Mouse (Mus musculus) bone marrow, adult 2 months (tissue): ENCODE measurements around the gene Kcnq1. TPM values are rescaled to one million over a fixed set of nuclear protein-coding genes. Genes with fewer than 3 reads are reported as not detected.
A peak's percentile ranks its signal among the peaks of the same experiment; 100 is the strongest.

Experiments used
- H3K27ac ChIP-seq: fragments of 200-500 bp; 2 replicates; pipeline ENCODE4 v1.5.1; 2012; ENCODE audit warnings: low read depth, mild to moderate bottlenecking, control low read depth, inconsistent platforms, low read length; ENCODE audit not compliant: control insufficient read depth, poor library complexity, insufficient read depth
- H3K4me1 ChIP-seq: fragments of 200-500 bp; 2 replicates; pipeline ENCODE4 v1.6.1; 2011; ENCODE audit warnings: low read length; ENCODE audit not compliant: control insufficient read depth, insufficient read depth
- H3K4me3 ChIP-seq: fragments of 200-500 bp; replicated peaks from 2 replicates; pipeline ENCODE3; 2011; ENCODE audit warnings: mild to moderate bottlenecking, low read depth, low read length, control low read depth; ENCODE audit not compliant: control insufficient read depth
- CTCF ChIP-seq: fragments of 200-500 bp; IDR thresholded peaks from 2 replicates; pipeline ENCODE4 v1.5.1; 2011; ENCODE audit warnings: low read length, control low read depth; ENCODE audit not compliant: control insufficient read depth, insufficient read depth
- POLR2A ChIP-seq: fragments of 200-500 bp; IDR thresholded peaks from 2 replicates; pipeline ENCODE4 v1.6.1; 2011; ENCODE audit warnings: low read depth, mild to moderate bottlenecking, control low read depth, low read length, borderline replicate concordance; ENCODE audit not compliant: control insufficient read depth
- WGBS: fragments of 180-500 bp; shearing (Covaris S2); methylation state at CpG from one replicate; pipeline ENCODE4 v1.1.7; 2018; 5-methylcytosine and 5-hydroxymethylcytosine counted together
- polyA plus RNA-seq: library from polyadenylated mRNA; stranded (reverse); fragments of >200 nt; gene quantifications from 2 replicates; pipeline ENCODE4 v1.2.4, GENCODE M21; 2011; ENCODE audit warnings: low replicate concordance; ENCODE audit not compliant: missing spikeins, insufficient read depth, insufficient read length

The Kcnq1 gene
- polyA plus RNA-seq, 1 experiment = 1.3 TPM

DNA sequence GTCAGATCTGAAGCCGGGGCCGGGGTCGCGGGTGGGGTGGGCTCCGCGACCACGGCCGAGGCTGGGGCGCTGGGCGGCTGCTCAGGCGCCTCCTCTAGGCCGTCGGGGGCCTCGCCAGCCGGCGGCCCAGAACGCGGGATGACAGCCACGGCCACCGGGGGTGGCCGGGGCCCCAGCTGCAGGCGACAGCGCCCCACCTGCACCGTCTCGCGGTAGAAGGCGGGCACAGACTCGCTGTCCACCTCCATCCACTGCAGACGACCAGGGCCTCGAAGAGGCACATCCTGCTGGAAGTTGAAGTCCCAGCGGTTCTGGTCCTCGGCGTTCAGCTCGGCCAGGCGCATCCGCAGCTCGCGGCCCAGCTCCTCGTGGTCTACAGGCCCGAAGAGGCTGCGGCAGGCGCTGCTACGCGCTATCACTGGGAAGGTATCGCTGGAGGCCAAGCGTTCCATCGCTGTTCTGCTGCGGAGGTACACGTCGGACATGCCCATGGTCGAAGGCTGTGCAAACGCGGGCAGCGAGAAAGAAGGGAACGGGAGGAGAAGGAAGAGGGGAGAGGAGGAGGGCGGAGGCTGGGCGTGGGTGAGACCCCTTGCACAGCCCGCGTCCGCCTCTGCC is 354.2 kb downstream of the Kcnq1 start:
- TF ChIP-seq CTCF = no peak
- TF ChIP-seq POLR2A = no peak
- H3K4me3 ChIP-seq = peak overlapping the region; percentile 66
- H3K4me1 ChIP-seq = peaks cover 2% of the 10 kb centered on the region
- WGBS = 36% methylated on average over 60 of the region's 60 CpGs
- no peak overlapping the region; the same call in 1 of the 2 replicates for H3K27ac ChIP-seq

DNA sequence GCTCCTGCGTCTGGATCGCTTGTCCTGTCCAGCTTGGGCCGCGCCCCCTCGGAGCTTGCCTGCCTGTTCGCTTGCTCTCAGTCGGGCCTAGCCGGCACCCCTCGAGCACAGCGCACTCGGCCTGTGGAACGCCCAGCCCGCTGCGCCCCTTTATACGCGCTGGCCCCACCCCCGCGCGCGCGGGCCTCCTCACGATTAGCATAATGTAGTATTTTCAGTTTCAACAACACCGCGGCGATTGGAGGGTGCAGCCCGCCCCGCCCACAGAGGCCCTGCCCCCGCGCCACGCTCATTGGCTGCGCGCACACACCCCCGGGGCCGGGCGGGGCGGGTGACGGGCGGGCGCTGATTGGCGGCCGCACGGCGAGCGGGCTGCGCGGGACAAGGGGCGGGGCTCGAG is 354.7 kb downstream of the Kcnq1 start, which contains the start of gene Cdkn1c:
Gene Cdkn1c, minus strand, starts transcription at position 177 of the 400 bp plus-strand sequence.
- 23% methylated on average over 48 of the region's 48 CpGs for WGBS
- peak within 1 kb of the TSS; percentile 66 for H3K4me3 ChIP-seq

DNA sequence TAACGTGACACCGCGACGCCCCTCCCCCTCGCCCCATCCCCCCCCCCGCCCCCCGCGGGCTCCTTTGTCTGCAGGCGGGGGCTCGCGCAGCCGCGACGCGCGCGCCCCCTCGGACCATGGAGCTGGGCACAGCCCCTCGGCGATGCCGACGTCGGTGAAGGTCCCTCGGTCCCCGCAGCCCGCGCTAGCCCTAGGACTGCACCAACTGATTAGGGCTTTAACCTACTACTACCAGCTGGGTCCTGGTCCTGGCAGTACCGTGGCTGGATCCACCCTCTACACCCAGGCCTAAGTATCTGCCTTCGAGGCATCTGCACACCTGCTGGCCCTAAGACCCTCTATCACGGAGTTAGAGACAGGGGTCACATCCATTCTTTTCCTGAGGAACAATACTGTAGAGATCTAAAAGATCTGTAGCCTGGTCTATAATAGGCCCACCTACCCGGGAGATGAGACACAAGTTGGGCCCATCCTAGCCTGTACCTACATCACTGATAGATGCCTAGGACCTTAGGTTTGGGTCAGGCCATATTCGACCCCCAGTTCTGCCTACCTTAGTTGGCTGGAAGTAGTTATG is 355.2 kb downstream of the Kcnq1 start:
- WGBS = 45% methylated on average over 31 of the region's 32 CpGs
- H3K27ac ChIP-seq = no peak overlapping the region
- TF ChIP-seq CTCF (no peak), POLR2A (no peak)
- peaks cover 2% of the 10 kb centered on the region for H3K4me1 ChIP-seq
- H3K4me3 ChIP-seq = peak overlapping the region; percentile 5

More for the DNA sequence above, 354.7 kb downstream of the Kcnq1 start, which contains the start of gene Cdkn1c:
- H3K27ac ChIP-seq = no peak within 1 kb of the TSS; the same call in 1 of the 2 replicates
- peaks cover 2% of the 10 kb centered on the region for H3K4me1 ChIP-seq
- no peak for TF ChIP-seq CTCF
- peak; percentile 49; the same call in 1 of the 2 replicates for TF ChIP-seq POLR2A

DNA sequence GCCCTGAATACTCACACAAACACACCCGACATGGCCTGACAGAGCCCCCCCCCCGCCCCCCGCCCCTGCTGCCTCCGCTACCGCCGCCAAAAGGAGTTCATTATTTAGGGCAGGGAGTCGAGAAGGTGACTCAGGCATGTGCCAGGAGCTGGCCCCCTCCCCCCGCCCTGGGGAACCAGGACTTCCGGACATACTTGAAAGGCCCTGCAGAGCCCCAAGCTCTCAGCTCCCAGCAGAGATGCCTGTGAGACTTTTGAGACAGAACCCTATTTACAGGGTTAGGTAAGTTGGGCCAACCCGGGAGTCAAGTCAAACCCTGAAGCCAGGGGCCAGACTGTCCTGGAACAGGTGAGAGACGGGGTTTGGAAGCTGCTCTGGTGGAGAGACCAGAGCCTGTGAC is 355.8 kb downstream of the Kcnq1 start:
- no peak for TF ChIP-seq CTCF
- TF ChIP-seq POLR2A = no peak
- H3K4me3 ChIP-seq = no peak overlapping the region
- H3K27ac ChIP-seq = no peak overlapping the region
- peaks cover 2% of the 10 kb centered on the region for H3K4me1 ChIP-seq
- 54% methylated on average over 11 of the region's 11 CpGs for WGBS

DNA sequence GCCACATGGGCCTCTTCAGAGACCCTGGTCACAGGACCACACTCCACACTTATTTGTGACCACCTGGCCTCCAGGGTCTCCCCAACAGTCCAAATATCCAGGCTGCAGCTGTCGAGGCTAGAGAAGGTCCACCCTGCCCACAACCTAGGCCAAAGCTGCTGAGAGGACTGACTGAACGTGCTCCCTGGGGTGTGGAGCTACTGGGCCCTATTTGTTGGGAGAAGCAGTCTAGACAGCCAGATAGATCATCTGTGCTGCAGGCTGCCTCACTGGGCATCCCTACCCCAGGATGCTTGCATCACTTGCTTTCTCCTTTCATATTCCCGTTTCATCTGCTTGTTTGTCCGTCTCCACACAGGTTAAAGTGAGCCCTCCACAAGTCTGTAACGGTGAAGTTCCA is 356.4 kb downstream of the Kcnq1 start:
- TF ChIP-seq POLR2A (no peak), CTCF (no peak)
- H3K4me3 ChIP-seq = no peak overlapping the region
- 76% methylated on average over 5 of the region's 5 CpGs for WGBS
- H3K27ac ChIP-seq = no peak overlapping the region
- peaks cover 2% of the 10 kb centered on the region for H3K4me1 ChIP-seq

DNA sequence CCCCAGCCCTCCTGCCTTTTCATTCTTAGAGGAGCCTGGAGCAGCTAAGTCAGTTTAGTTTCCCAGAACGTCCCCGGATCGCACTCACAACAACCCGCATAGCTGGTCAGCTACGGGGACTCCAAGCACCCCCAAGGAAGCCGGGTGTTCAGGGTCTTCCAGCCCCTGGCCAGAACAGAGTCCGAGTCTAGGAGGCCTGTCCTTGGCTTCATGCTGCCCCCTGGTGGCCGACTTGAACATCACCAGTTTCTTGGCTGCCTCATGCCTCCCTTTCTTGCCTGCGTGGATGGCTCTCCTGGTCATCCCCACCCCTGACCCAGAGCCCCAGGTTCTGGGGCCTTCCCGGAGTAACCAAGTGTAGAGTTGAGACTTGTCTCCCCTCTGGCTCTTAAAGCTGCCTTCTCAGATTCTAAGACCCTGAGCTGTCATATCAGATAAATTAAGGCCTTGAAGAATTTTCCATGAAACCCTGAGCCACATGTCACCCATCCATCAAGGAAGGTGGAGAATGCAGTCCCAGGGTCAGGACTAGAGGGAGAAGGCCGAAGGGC is 357.8 kb downstream of the Kcnq1 start:
- WGBS = 16% methylated on average over 11 of the region's 11 CpGs
- Histone ChIP-seq H3K4me1 (peaks cover 2% of the 10 kb centered on the region), H3K27ac (no peak overlapping the region), H3K4me3 (no peak overlapping the region)
- TF ChIP-seq POLR2A (no peak), CTCF (peak; percentile 83)

DNA sequence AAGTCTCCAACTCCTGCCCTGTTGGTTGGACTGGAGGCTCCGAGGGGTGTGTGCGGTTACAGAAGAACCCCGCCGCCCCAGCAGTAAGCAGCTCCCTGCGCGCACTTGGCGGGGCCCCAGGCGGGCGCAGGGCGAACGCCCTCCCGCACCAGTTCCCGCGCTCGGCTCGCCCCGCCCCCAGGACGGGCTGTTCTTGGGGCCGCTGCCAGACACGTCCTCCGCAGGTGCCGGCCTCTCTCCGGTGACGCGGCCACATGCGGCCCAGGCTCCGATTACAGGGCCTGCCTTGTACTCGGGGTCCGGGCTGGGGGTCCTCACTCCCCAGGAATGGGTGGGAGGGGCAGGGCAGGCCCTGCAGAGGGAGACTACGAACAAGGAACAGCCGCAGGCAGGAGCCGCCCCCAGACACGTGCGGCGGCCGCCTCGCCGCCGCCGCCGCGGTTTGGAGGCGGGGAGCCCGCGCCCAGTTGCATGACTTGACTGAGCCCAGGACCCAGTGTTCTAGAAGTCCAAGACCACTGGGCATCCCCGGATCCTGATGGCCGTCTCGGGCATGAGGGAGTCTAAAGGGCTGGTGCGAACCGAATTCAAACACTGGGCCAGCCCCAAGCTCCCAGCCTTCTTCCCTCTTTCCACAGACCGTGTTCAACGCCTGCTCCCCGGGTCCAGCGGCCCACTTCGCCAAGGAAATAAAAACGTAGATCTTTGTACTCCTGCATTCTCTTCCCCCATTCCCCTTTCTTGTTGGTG is 358.8 kb downstream of the Kcnq1 start:
- peaks cover 2% of the 10 kb centered on the region for H3K4me1 ChIP-seq
- 21% methylated on average over 56 of the region's 56 CpGs for WGBS
- H3K4me3 ChIP-seq = no peak overlapping the region
- H3K27ac ChIP-seq = no peak overlapping the region
- TF ChIP-seq POLR2A = no peak
- no peak for TF ChIP-seq CTCF

DNA sequence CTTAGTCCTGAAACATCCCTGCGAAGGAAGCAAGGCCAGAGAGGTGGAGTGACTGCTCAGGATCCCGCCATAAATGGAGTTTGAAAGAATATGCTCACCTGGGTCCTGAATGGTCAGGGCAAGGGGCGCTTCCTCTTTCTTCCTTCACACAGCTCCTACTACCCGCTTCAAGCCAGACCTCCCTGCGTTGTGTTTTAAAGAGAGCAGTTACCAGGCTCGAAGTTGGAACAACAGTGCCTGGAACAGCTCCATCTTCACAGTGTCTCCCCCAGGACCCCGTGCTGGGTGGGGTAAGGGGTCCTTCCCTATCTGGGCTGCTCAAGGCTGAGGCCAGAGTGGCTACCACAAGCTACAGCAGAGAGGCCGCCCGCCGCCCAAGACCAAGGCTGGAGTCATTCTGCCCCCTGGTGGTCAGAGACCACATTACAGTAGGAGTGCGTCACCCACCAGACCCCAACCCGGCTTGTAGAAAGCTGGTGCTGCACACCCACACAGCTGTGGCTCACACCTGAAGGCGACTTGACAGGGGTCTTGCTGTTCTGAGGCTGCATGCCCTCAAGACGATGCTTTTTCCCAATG is 360.0 kb downstream of the Kcnq1 start:
- Histone ChIP-seq H3K4me3 (no peak overlapping the region), H3K4me1 (no peaks in the 10 kb centered on the region; the same call in 1 of the 2 replicates), H3K27ac (no peak overlapping the region)
- TF ChIP-seq POLR2A = no peak
- peak; percentile 85 for TF ChIP-seq CTCF
- 9% methylated on average over 14 of the region's 14 CpGs for WGBS

DNA sequence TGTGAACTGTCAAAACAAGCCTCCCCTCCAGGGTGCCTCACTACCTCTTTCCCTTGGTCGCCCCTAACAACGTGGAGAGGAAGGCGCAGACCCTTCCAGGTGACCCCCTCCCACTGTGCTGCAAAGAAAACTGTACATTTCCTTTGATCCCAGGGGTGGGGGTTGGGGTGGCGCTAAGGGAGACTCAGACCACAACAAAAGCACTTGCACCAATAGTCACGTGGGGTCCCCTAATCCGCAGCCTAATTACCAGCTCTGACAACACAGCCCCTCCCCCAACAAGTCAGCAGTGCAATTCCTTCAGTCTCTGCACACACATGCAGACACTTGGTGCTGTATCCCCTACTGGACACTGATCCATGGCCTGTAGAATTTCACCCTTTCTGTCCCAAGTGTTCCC is 361.6 kb downstream of the Kcnq1 start:
- TF ChIP-seq CTCF (no peak), POLR2A (no peak)
- WGBS = 45% methylated on average over 6 of the region's 6 CpGs

More for the DNA sequence above, 361.6 kb downstream of the Kcnq1 start:
- Histone ChIP-seq H3K4me1 (no peaks in the 10 kb centered on the region; the same call in 1 of the 2 replicates), H3K4me3 (no peak overlapping the region), H3K27ac (no peak overlapping the region)
